Mouse (Mus musculus): ENCODE measurements at regions not wholly inside any gene's neighbourhood (a gene's known extent, or its start where the extent isn't known, plus 50 kb on each side); places are given as distances from the start of the nearest gene placed in this dataset.
"Not testable (repeated sequence)": the region's sequence is repeated elsewhere in the genome, so short reads cannot be mapped to it uniquely, and the experiment has no call there.

GRCm38 (mm10) chr6:6496789-6497188 is 81.7 kb downstream of the Sem1 start:
- DNase-seq (ENCODE audit: low read depth, low spot score) = no peak
- WGBS = 78% methylated on average over 1 of the region's 1 CpGs

- WGBS = 90% methylated on average over 4 of the region's 4 CpGs
- no peak for DNase-seq (ENCODE audit: low read depth, low spot score)
These were observed 82.1 kb downstream of the Sem1 start for GRCm38 (mm10) chr6:6496336-6496735.

GRCm38 (mm10) chr6:6488191-6488590 is 90.3 kb downstream of the Sem1 start:
- WGBS = 83% methylated on average over 4 of the region's 4 CpGs
- no peak for DNase-seq (ENCODE audit: low read depth, low spot score)

- not testable (repeated sequence) for DNase-seq (ENCODE audit: low read depth, low spot score)
- WGBS = 88% methylated on average over 1 of the region's 1 CpGs
These were observed 96.9 kb downstream of the Sem1 start for GRCm38 (mm10) chr6:6481596-6481995.

GRCm38 (mm10) chr6:6470397-6470796 is 108.1 kb downstream of the Sem1 start:
- no peak for DNase-seq (ENCODE audit: low read depth, low spot score)
- WGBS = 46% methylated on average over 8 of the region's 8 CpGs

- WGBS = 26% methylated on average over 1 of the region's 1 CpGs
These were observed 110.9 kb downstream of the Sem1 start for GRCm38 (mm10) chr6:6467526-6467925.

GRCm38 (mm10) chr6:6466231-6466630 is 112.2 kb downstream of the Sem1 start:
- no peak for DNase-seq (ENCODE audit: low read depth, low spot score)
- WGBS = 68% methylated on average over 2 of the region's 2 CpGs

More at GRCm38 (mm10) chr6:6467526-6467925, 110.9 kb downstream of the Sem1 start:
- DNase-seq (ENCODE audit: low read depth, low spot score) = no peak

- DNase-seq (ENCODE audit: low read depth, low spot score) = no peak
- WGBS = 25% methylated on average over 7 of the region's 7 CpGs
These were observed 114.5 kb downstream of the Sem1 start for GRCm38 (mm10) chr6:6463807-6464470.

- WGBS = 34% methylated on average over 2 of the region's 2 CpGs
These were observed 118.6 kb downstream of the Sem1 start for GRCm38 (mm10) chr6:6459918-6460239.

GRCm38 (mm10) chr6:6459006-6459917 is 119.2 kb downstream of the Sem1 start:
- DNase-seq (ENCODE audit: low read depth, low spot score) = no peak
- whole genome bisulfite sequencing = 26% methylated on average over 14 of the region's 14 CpGs

More at GRCm38 (mm10) chr6:6459918-6460239, 118.6 kb downstream of the Sem1 start:
- no peak for DNase-seq (ENCODE audit: low read depth, low spot score)

GRCm38 (mm10) chr6:6457726-6458125 is 120.7 kb downstream of the Sem1 start:
- DNase-seq (ENCODE audit: low read depth, low spot score) = no peak
- WGBS = 60% methylated on average over 4 of the region's 4 CpGs

- 60% methylated on average over 5 of the region's 5 CpGs for WGBS
These were observed 121.5 kb downstream of the Sem1 start for GRCm38 (mm10) chr6:6457001-6457400.

GRCm38 (mm10) chr6:6455566-6455965 is 122.9 kb downstream of the Sem1 start:
- DNase-seq (ENCODE audit: low read depth, low spot score) = no peak
- WGBS = 81% methylated on average over 5 of the region's 5 CpGs

More at GRCm38 (mm10) chr6:6457001-6457400, 121.5 kb downstream of the Sem1 start:
- DNase-seq (ENCODE audit: low read depth, low spot score) = no peak

- DNase-seq (ENCODE audit: low read depth, low spot score) = no peak
- WGBS = 75% methylated on average over 2 of the region's 2 CpGs
These were observed 124.1 kb downstream of the Sem1 start for GRCm38 (mm10) chr6:6454396-6454795.

- DNase-seq (ENCODE audit: low read depth, low spot score) = no peak
- WGBS = 11% methylated on average over 3 of the region's 3 CpGs
These were observed 143.6 kb downstream of the Sem1 start for GRCm38 (mm10) chr6:6434855-6435254.

- 75% methylated on average over 5 of the region's 5 CpGs for WGBS
- no peak for DNase-seq (ENCODE audit: low read depth, low spot score)
These were observed 144.1 kb downstream of the Sem1 start for GRCm38 (mm10) chr6:6434261-6434802.

GRCm38 (mm10) chr6:6433179-6433578 is 145.3 kb downstream of the Sem1 start:
- no peak for DNase-seq (ENCODE audit: low read depth, low spot score)

GRCm38 (mm10) chr6:6414654-6415610 is 163.5 kb downstream of the Sem1 start:
- DNase-seq (ENCODE audit: low read depth, low spot score) = no peak
- WGBS = 42% methylated on average over 9 of the region's 9 CpGs

More at GRCm38 (mm10) chr6:6433179-6433578, 145.3 kb downstream of the Sem1 start:
- 30% methylated on average over 6 of the region's 6 CpGs for WGBS

GRCm38 (mm10) chr6:6397997-6398396 is 180.5 kb downstream of the Sem1 start:
- WGBS = 64% methylated on average over 3 of the region's 3 CpGs

More at GRCm38 (mm10) chr6:6397997-6398396, 180.5 kb downstream of the Sem1 start:
- DNase-seq (ENCODE audit: low read depth, low spot score) = no peak
